Mouse (Mus musculus): Measurements from ENCODE around the gene Prss37. TPM values are rescaled to one million over a fixed set of nuclear protein-coding genes. Genes with fewer than 3 reads are reported as not detected.

The Prss37 gene
- not detected in 2 replicates for polyA plus RNA-seq (2015; fragmentation: Nextera tagmentation; extraction: Ambion mirVana)

DNA sequence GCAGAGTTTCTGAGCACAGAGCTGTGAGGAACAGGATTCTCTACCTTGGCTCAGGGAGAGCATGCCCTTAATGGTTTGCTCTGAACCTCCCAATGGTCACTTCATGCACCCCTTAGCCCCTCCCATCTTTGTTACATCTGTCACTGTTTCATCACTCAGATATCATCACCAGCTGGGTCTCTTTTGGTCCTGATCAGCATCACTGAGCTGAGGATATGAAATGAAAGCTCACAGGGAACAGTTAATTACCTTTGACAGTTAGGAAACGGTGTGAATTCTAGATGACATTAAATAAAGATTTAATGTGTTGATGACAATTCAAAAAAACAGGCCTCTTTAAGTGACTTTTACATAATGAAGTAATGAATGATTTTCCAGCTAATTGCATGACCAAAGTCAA is at the start of gene Prss37:
Gene Prss37 (minus strand): TSS at position 101 of the 400 bp plus-strand sequence.
- no peaks in the 10 kb centered on the region for H3K9me3 ChIP-seq
- no peaks in the 10 kb centered on the region for H3K36me3 ChIP-seq
- H3K4me1 ChIP-seq (replicated peaks) = no peaks in the 10 kb centered on the region
- no peak within 1 kb of the TSS for H3K27ac ChIP-seq
- no peak within 1 kb of the TSS for H3K4me2 ChIP-seq (replicated peaks)
- no peak within 1 kb of the TSS for H3K4me3 ChIP-seq (replicated peaks)
- no peaks in the 10 kb centered on the region for H3K27me3 ChIP-seq (replicated peaks)
- 86% methylated on average over 1 of the region's 1 CpGs for WGBS
- no peak for ATAC-seq
- H3K9ac ChIP-seq = no peak within 1 kb of the TSS

DNA sequence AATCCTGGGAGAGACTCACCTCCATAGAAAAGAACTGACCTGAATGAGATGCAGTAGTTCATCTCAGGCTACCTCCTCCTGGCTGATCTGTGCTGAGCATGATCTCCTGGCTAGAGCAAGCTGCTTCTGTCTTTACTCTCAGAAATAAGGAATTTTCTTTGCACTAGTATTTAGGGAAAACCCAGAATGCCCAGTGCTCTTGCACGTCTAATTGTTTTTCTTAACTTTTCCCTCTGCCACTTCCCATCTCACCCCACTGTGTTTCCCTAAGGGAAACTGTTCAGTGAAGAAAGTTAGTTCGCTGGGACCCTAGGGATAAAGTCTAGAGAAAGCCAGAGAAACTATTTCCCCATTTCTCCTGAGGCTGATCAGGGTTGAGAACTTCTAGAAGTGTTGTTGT is 35.6 kb upstream of the Prss37 start, which contains the start of gene Olfr461:
Gene Olfr461 (minus strand): TSS at position 101 of the 400 bp plus-strand sequence.
- Histone ChIP-seq H3K27me3 (replicated peaks) (no peaks in the 10 kb centered on the region), H3K4me2 (replicated peaks) (no peak within 1 kb of the TSS), H3K27ac (no peak within 1 kb of the TSS), H3K4me1 (replicated peaks) (no peaks in the 10 kb centered on the region), H3K4me3 (replicated peaks) (no peak within 1 kb of the TSS), H3K9me3 (no peaks in the 10 kb centered on the region), H3K36me3 (no peaks in the 10 kb centered on the region), H3K9ac (no peak within 1 kb of the TSS)
- 75% methylated on average over 2 of the region's 2 CpGs for WGBS
- ATAC-seq = no peak

DNA sequence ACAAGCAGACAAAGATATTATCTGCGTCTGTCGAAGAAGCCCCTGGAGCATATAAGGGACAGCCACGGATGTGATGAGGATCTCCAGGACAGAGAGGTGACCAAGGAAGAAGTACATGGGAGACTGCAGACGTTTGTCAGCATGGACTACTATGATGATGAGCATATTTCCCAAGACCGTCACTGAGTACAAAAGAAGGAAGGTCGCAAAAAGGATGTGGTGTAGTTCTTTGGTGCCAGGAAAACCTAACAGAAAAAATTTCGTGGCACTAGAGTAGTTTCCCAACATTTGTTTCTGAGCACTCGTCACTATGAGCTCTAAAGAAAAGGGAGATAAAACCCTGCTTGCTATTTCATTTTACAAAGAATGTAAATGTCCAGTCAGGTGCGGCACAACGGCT is 25.4 kb upstream of the Prss37 start:
- Histone ChIP-seq H3K9me3 (no peaks in the 10 kb centered on the region), H3K4me2 (replicated peaks) (no peak overlapping the region), H3K9ac (no peak overlapping the region), H3K4me3 (replicated peaks) (no peak overlapping the region), H3K4me1 (replicated peaks) (no peaks in the 10 kb centered on the region), H3K27me3 (replicated peaks) (no peaks in the 10 kb centered on the region), H3K36me3 (no peaks in the 10 kb centered on the region), H3K27ac (no peak overlapping the region)
- 85% methylated on average over 10 of the region's 10 CpGs for WGBS
- ATAC-seq = no peak

DNA sequence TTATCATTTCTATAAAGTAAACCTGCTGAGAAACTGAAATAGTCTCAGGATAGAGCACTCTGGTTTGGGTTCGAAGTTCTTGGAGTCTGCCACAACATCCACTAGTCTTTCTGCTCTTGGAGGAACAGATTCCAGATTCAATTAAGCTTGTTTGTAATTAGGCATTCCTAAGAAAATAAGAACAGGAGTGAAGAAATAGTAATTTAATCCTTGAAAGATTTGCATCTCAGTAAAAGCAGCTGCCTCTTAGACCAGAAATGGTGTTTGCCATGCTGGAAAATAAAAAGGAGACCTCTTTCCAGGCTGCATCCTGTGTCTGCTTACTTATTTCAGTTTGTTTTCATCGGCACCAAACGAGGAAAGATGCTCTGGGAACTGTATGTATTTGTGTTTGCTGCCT is 26.1 kb downstream of the Prss37 start, which contains the start of gene Tas2r108:
Gene Tas2r108 (plus strand): TSS at position 301 of the 400 bp plus-strand sequence.
- 87% methylated on average over 3 of the region's 3 CpGs for WGBS
- Histone ChIP-seq H3K36me3 (no peaks in the 10 kb centered on the region), H3K9ac (no peak within 1 kb of the TSS), H3K4me2 (replicated peaks) (no peak within 1 kb of the TSS), H3K9me3 (no peaks in the 10 kb centered on the region), H3K27ac (no peak within 1 kb of the TSS), H3K27me3 (replicated peaks) (no peaks in the 10 kb centered on the region), H3K4me3 (replicated peaks) (no peak within 1 kb of the TSS), H3K4me1 (replicated peaks) (no peaks in the 10 kb centered on the region)
- ATAC-seq = no peak

DNA sequence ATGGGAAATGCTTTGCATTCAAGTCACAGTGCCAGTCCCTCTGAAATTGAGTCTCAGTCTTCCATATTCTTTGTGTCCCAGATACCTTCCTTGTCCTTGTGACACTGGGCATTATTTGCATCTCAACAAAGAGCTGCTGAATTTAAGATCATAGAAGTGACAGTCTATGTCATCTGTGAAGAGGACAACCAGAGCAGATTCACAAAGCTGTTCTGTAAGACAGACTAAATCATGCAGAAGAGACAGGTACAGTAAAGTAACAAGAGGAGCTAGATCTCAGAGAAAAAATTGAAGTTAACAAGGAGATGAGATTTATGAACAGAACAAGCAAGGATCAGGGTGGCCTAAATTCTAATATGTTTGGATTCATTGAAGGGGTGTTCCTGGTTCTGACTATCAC is 28.4 kb downstream of the Prss37 start, which contains the start of gene Tas2r137:
Gene Tas2r137 (plus strand): TSS at position 301 of the 400 bp plus-strand sequence.
- H3K4me2 ChIP-seq (replicated peaks) = no peak within 1 kb of the TSS
- no peaks in the 10 kb centered on the region for H3K27me3 ChIP-seq (replicated peaks)
- no peak for ATAC-seq
- no peaks in the 10 kb centered on the region for H3K4me1 ChIP-seq (replicated peaks)
- H3K36me3 ChIP-seq = no peaks in the 10 kb centered on the region
- H3K9ac ChIP-seq = no peak within 1 kb of the TSS
- H3K4me3 ChIP-seq (replicated peaks) = no peak within 1 kb of the TSS
- H3K27ac ChIP-seq = no peak within 1 kb of the TSS
- H3K9me3 ChIP-seq = no peaks in the 10 kb centered on the region

DNA sequence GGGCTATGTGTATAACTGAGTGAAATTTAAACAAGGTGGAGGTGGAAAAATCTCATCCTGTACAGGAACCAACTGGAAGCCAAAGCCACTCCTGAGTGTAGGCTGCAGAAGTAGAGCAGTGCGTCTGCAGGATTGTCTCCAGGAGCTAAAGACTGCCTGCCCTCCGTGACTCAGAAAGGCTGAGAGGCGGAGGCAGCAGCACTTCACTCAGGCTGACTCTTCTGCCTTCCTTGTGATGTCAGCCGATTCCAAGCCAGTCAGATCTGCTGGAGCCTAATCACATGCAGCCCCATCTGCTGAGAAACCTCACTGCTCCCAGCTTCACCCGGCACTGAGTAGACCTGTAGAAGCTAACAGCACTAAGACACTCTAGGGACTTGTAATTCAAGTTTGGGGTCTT is 37.0 kb downstream of the Prss37 start:
- ATAC-seq = no peak
- H3K4me3 ChIP-seq (replicated peaks) = no peak overlapping the region
- H3K27me3 ChIP-seq (replicated peaks) = no peaks in the 10 kb centered on the region
- H3K4me1 ChIP-seq (replicated peaks) = no peaks in the 10 kb centered on the region
- H3K36me3 ChIP-seq = peaks cover 23% of the 10 kb centered on the region
- no peak overlapping the region for H3K9ac ChIP-seq
- WGBS = 93% methylated on average over 5 of the region's 5 CpGs
- no peak overlapping the region for H3K4me2 ChIP-seq (replicated peaks)
- H3K9me3 ChIP-seq = no peaks in the 10 kb centered on the region
- no peak overlapping the region for H3K27ac ChIP-seq

DNA sequence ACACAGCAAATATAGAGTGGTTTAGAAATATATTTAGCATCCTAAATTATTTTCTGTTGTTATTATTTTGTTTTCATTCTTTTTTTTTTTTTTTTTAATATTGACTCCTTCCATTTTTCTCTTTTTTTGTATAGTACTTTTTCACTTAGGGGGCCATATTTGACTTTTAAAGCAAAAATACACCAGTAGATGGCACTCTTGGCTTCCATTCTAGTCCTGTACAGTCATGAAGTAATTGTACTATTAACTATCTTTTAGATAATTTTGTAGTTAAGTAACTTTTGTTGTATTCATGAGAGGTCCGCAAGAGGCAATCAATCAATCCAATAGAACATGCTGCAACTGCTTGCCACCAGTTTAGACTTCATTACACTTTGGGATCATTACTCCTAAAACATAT is 39.6 kb downstream of the Prss37 start:
- Histone ChIP-seq H3K27ac (no peak overlapping the region), H3K4me1 (replicated peaks) (no peaks in the 10 kb centered on the region), H3K9me3 (no peaks in the 10 kb centered on the region), H3K27me3 (replicated peaks) (no peaks in the 10 kb centered on the region), H3K4me2 (replicated peaks) (no peak overlapping the region), H3K36me3 (peaks cover 41% of the 10 kb centered on the region), H3K9ac (no peak overlapping the region), H3K4me3 (replicated peaks) (no peak overlapping the region)
- ATAC-seq = no peak
- 77% methylated on average over 1 of the region's 1 CpGs for WGBS

DNA sequence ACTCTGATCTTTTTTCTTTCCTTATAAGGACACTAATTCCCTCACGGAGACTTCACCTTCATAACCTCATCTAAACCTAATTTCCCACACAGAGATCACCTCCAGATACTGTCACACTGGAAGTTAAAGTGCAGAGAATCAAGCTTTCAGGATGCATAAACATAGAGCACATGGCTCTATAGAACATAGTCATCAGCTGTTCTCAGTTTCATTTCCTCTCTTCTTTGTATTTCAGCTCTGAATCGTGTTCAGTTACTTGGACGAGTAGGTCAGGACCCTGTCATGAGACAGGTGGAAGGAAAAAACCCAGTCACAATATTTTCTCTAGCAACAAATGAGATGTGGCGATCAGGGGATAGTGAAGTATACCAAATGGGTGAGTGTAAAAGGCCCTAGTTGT is 43.2 kb downstream of the Prss37 start:
- H3K4me3 ChIP-seq (replicated peaks) = no peak overlapping the region
- WGBS = 86% methylated on average over 4 of the region's 4 CpGs
- H3K36me3 ChIP-seq = peaks cover 34% of the 10 kb centered on the region
- peaks cover 3% of the 10 kb centered on the region for H3K4me1 ChIP-seq (replicated peaks)
- H3K4me2 ChIP-seq (replicated peaks) = no peak overlapping the region
- H3K9me3 ChIP-seq = no peaks in the 10 kb centered on the region
- H3K9ac ChIP-seq = no peak overlapping the region
- ATAC-seq = no peak
- no peak overlapping the region for H3K27ac ChIP-seq
- H3K27me3 ChIP-seq (replicated peaks) = no peaks in the 10 kb centered on the region

DNA sequence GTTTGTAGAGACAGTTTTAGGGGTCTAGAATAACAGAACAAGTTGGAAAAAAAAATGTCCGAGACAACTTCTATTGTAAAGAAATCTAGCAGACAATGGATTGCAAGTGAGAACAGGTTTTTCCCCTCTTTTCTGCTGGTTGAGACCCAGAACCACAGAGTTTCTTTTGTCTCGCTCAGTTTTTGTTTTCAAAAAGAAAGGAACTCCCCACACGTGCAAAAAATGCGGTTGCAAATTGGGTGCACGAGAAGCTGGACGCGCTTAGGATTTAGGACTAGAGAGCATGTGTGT is 47.6 kb downstream of the Prss37 start:
- H3K9ac ChIP-seq = peak overlapping the region; percentile 93
- H3K27ac ChIP-seq = peak overlapping the region; percentile 96
- H3K4me1 ChIP-seq (replicated peaks) = peaks cover 3% of the 10 kb centered on the region
- H3K4me2 ChIP-seq (replicated peaks) = peak overlapping the region; percentile 73
- 0 out of 2 replicates have a peak, but pooled peaks have one; percentile 13 for ATAC-seq
- H3K4me3 ChIP-seq (replicated peaks) = peak overlapping the region; percentile 82
- H3K9me3 ChIP-seq = no peaks in the 10 kb centered on the region
- H3K27me3 ChIP-seq (replicated peaks) = no peaks in the 10 kb centered on the region
- H3K36me3 ChIP-seq = peaks cover 17% of the 10 kb centered on the region
- WGBS = 1% methylated on average over 7 of the region's 7 CpGs

DNA sequence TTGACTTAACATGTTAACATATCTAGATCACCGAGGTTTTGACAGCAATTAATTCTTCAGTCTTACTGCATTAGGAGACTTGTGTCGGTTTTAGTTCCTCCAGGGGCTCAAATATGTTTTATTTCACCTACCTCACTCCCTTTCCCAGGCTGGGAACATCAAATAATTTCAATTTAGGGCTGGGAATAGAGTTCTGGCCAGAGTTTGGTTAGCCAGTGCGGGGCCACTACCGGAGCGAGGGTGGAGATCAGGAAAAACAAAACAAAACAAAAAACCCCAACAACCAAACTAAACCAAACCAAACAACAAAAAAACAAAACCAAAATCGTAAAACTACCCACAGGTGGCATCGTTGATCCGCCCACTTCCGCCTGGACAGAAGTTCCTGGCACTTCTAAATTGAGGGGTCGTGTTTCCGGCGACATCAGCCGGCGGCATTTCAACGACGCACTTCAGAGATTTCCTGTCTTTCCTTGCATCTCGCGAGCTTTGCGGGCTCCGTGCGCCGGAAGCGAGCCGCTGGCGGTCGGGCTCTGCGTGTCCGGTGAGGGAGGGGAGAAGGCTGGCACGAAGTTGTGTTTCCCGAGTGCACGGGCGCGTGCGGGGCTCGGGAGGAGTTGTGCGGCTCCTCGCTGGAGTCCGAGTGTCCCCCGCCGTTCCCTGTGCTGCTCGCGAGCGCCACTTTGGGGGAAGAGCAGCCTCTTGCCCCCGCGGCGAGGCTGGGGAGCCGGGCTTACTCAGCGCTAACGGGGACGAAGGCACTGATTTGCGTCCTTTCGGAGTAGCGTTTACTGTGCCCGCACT is 48.2 kb downstream of the Prss37 start, which contains the start of gene Ssbp1:
Gene Ssbp1 (plus strand): TSS at position 437 of the 804 bp plus-strand sequence.
- Histone ChIP-seq H3K27me3 (replicated peaks) (no peaks in the 10 kb centered on the region), H3K36me3 (peaks cover 15% of the 10 kb centered on the region), H3K4me1 (replicated peaks) (peaks cover 3% of the 10 kb centered on the region), H3K9ac (peak within 1 kb of the TSS; percentile 93), H3K9me3 (no peaks in the 10 kb centered on the region), H3K4me3 (replicated peaks) (peak within 1 kb of the TSS; percentile 82), H3K27ac (peak within 1 kb of the TSS; percentile 96), H3K4me2 (replicated peaks) (peak within 1 kb of the TSS; percentile 73)
- WGBS = under 1% methylated on average over 54 of the region's 54 CpGs
- peak; percentile 98 for ATAC-seq

DNA sequence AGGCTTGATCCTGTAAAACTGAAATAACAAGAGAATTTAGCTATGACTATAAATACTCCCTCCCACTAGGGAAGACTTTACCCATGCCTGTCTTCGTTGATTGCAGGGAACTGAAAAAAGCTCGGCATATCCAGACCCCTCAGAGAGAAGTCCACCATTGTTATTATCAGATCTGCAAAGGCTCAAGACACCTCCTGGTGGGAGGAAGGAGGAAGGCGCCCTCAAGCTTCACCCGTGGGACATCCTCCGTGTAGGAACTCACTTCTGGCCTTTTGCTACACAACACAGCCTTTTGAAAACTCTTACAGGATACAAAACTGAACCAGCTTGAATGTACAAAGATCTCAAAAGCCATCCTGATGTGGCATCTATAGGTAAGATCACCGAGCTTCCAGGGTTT is 53.6 kb downstream of the Prss37 start:
- no peaks in the 10 kb centered on the region for H3K27me3 ChIP-seq (replicated peaks)
- no peaks in the 10 kb centered on the region for H3K9me3 ChIP-seq
- no peaks in the 10 kb centered on the region for H3K36me3 ChIP-seq
- H3K4me3 ChIP-seq (replicated peaks) = no peak overlapping the region
- no peak overlapping the region for H3K27ac ChIP-seq
- no peaks in the 10 kb centered on the region for H3K4me1 ChIP-seq (replicated peaks)
- H3K4me2 ChIP-seq (replicated peaks) = no peak overlapping the region
- 46% methylated on average over 6 of the region's 6 CpGs for WGBS
- H3K9ac ChIP-seq = no peak overlapping the region
- no peak for ATAC-seq
